Mouse (Mus musculus) intestine, embryonic 16.5 days (tissue): ENCODE results near the gene Pde8b. TPM values are rescaled to one million over a fixed set of nuclear protein-coding genes. Genes with fewer than 3 reads are reported as not detected.

Experiments used
- ATAC-seq: fragments of 200-750 bp; cut with Nextera tagmentation; 2 replicates; pipeline ENCODE4 v1.8.0; 2017; ENCODE audit warnings: moderate TSS enrichment, moderate library complexity
- H3K27ac ChIP-seq: fragments of 300-500 bp; sonication (generic); 2 replicates; pipeline ENCODE4 v1.5.1; 2014; ENCODE audit warnings: mild to moderate bottlenecking, low read length
- H3K27me3 ChIP-seq: fragments of 300-500 bp; sonication (generic); replicated peaks from 2 replicates; pipeline ENCODE4 v1.6.1; 2014; ENCODE audit warnings: low read length, control low read depth, mixed read lengths; ENCODE audit not compliant: control insufficient read depth, insufficient read depth
- H3K36me3 ChIP-seq: fragments of 300-500 bp; sonication (generic); 2 replicates; pipeline ENCODE4 v1.6.1; 2014; ENCODE audit warnings: low read length, control low read depth; ENCODE audit not compliant: control insufficient read depth, insufficient read depth
- H3K4me1 ChIP-seq: fragments of 300-500 bp; sonication (generic); 2 replicates; pipeline ENCODE4 v1.6.1; 2014; ENCODE audit warnings: low read length, control low read depth, mixed read lengths; ENCODE audit not compliant: control insufficient read depth, insufficient read depth
- H3K4me2 ChIP-seq: fragments of 300-500 bp; sonication (generic); 2 replicates; pipeline ENCODE4 v1.6.1; 2014; ENCODE audit warnings: low read depth, low read length, control low read depth
- H3K4me3 ChIP-seq: fragments of 300-500 bp; sonication (generic); 2 replicates; pipeline ENCODE4 v1.5.1; 2014; ENCODE audit warnings: mild to moderate bottlenecking, low read length
- H3K9ac ChIP-seq: fragments of 300-500 bp; sonication (generic); 2 replicates; pipeline ENCODE4 v1.6.1; 2014; ENCODE audit warnings: low read depth, low read length
- H3K9me3 ChIP-seq: fragments of 300-500 bp; sonication (generic); 2 replicates; pipeline ENCODE4 v1.6.1; 2016; ENCODE audit warnings: low read length, control low read depth; ENCODE audit not compliant: control insufficient read depth
- WGBS: fragments of 180-500 bp; shearing (Covaris S2); extraction: QIAGEN DNeasy Blood & Tissue Kit; methylation state at CpG from one replicate; pipeline ENCODE4 v1.1.7; 2014; 5-methylcytosine and 5-hydroxymethylcytosine counted together
- polyA plus RNA-seq: library from polyadenylated mRNA; unstranded; fragments of >200 nt; fragmentation: Nextera tagmentation; extraction: Ambion mirVana; gene quantifications from 2 replicates; pipeline ENCODE4 v1.2.1, GENCODE M21; 2015

Gene Pde8b
- polyA plus RNA-seq, 1 experiment from 2014 or later, result 9.9 TPM

DNA sequence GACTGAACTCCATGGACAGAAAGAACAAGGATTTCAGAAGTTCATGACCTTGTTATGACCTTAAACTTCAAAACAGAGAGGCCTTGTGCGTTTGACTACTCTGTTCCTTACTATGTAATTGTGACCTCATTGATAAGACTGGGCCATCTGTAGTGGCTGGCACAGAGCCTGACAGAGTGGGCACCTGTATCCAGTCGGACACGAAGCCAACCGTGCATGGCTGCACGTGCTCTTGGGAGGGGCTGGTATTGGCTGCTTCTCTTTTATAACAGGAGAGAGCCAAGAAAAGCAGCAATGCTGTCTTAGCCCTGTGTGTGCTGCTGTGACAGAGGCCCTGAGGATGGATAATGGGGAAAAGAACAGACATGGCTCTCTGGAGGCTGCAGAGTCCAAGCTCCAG, 73.7 kb downstream of the Pde8b start:
- H3K9me3 ChIP-seq, result no peaks in the 10 kb centered on the region
- 63% methylated on average over 5 of the region's 5 CpGs for WGBS
- H3K4me1 ChIP-seq, result peaks cover 3% of the 10 kb centered on the region; the same call in 1 of the 2 replicates
- H3K4me3 ChIP-seq, result no peak overlapping the region
- H3K36me3 ChIP-seq, result no peaks in the 10 kb centered on the region
- no peak overlapping the region for H3K9ac ChIP-seq
- no peak overlapping the region for H3K4me2 ChIP-seq
- no peak overlapping the region for H3K27ac ChIP-seq
- no peak for ATAC-seq
- H3K27me3 ChIP-seq, result no peaks in the 10 kb centered on the region

DNA sequence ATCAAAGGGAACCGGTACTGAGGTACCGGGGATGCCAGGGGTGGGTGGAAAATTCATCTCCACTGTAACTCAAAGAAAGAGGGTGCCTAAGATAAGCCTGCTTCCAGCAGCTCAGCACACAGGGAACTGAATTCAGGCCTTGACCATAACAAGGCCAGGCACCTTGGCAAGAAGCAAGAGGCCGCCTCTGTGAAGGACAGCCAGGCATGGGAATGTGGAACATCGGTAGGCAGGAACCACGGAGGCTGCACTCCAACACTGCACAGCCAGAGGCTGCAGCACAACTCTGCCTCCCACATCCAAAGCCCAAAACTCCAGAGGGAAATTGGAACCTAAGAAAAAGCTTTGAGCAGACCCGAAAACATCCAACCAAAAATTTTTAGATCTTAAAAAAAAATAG, 75.9 kb downstream of the Pde8b start:
- Histone ChIP-seq H3K4me1 (peaks cover 3% of the 10 kb centered on the region; the same call in 1 of the 2 replicates), H3K36me3 (no peaks in the 10 kb centered on the region), H3K27ac (no peak overlapping the region), H3K9me3 (no peaks in the 10 kb centered on the region), H3K4me3 (no peak overlapping the region), H3K9ac (no peak overlapping the region), H3K4me2 (no peak overlapping the region), H3K27me3 (no peaks in the 10 kb centered on the region)
- no peak for ATAC-seq
- WGBS, result 70% methylated on average over 6 of the region's 6 CpGs

DNA sequence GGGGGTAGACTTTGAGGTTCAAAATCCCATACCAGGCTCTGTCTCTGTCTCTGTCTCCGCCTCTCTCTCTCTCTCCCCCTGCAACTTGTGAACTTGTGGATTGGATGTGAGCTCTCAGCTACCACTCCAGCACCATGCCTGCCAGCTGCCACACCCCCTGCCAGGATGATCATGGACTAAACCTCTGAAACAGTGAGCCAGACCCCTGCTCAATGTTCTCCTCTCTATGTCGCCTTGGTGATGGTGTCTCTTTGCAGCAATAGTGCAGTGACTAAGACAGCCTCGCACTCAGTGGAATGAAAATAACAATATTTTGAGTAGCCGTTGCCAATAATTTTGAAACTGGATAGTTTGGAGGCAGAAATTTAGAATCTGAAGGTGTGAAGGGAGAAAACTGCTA, 77.8 kb downstream of the Pde8b start:
- ATAC-seq, result no peak
- WGBS, result 95% methylated on average over 4 of the region's 4 CpGs

DNA sequence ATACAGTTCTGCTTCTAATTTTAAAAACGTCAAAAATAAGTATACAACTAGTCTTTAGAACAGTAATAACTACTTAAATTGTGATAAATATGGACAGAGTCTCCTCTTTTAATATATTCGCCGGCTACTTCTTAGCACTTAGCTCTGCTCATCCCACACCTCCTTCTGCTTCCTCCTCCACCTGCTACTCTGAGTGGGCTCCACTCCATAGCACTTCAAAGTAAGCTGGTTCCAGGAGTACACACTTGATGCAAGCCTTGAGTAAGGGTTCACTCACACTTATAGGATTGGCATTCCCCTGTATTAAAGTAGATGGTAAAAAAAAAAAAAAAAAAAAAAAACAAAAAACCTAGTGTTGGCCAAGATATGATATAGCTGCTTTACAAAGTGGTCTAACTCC, 89.9 kb downstream of the Pde8b start:
- Histone ChIP-seq H3K9ac (no peak overlapping the region), H3K4me1 (no peaks in the 10 kb centered on the region), H3K4me3 (no peak overlapping the region), H3K4me2 (no peak overlapping the region), H3K27me3 (no peaks in the 10 kb centered on the region), H3K9me3 (no peaks in the 10 kb centered on the region), H3K27ac (no peak overlapping the region), H3K36me3 (no peaks in the 10 kb centered on the region)
- ATAC-seq, result no peak
- WGBS, result 90% methylated on average over 3 of the region's 3 CpGs

More for the DNA sequence above, 77.8 kb downstream of the Pde8b start:
- Histone ChIP-seq H3K4me1 (peaks cover 3% of the 10 kb centered on the region; the same call in 1 of the 2 replicates), H3K9me3 (no peaks in the 10 kb centered on the region), H3K9ac (no peak overlapping the region), H3K4me3 (no peak overlapping the region), H3K27me3 (no peaks in the 10 kb centered on the region), H3K36me3 (no peaks in the 10 kb centered on the region), H3K27ac (no peak overlapping the region), H3K4me2 (no peak overlapping the region)

DNA sequence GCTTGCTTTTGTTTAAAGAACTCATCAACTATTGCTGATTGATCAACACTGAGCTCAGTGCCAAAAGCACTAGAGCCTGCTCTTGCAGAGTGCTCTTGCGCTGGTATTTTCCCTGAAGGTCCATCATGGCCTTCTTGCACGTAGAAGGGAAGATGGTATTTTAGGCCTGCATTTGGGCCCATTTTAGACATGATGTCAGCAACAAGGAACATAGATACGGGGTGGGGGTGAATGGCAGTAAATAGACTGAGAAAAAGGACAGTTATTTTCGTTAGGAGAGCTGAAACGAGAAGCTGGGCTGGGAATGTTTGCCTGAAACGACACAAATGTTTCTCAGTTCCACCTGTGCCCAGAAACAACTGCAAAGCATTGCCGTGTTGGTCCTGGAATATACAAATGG, 91.2 kb downstream of the Pde8b start:
- H3K36me3 ChIP-seq, result no peaks in the 10 kb centered on the region
- ATAC-seq, result no peak
- no peaks in the 10 kb centered on the region for H3K27me3 ChIP-seq
- no peaks in the 10 kb centered on the region for H3K9me3 ChIP-seq
- no peak overlapping the region for H3K4me3 ChIP-seq
- 82% methylated on average over 7 of the region's 7 CpGs for WGBS
- H3K4me2 ChIP-seq, result no peak overlapping the region
- H3K9ac ChIP-seq, result no peak overlapping the region
- H3K4me1 ChIP-seq, result no peaks in the 10 kb centered on the region
- no peak overlapping the region for H3K27ac ChIP-seq

DNA sequence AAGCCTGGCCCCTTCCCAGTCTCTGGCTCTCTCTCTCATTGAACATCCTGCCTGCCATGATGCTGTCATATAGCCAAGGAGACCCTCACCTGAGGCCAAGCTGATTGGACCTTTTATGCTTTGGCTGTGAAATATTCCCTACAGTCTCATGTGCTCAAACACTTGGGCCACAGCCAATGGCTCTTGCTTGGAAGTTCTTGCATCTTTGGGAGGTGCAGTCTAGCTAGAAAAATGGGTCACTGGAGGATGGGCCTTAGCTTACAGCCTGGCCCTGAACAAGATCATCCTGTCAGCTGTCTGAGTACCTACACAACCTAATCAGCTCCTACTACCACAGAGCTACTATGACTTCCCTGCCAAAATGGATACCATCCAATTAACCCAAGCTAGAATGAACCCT, 105.4 kb downstream of the Pde8b start:
- no peak overlapping the region for H3K27ac ChIP-seq
- no peak overlapping the region for H3K4me3 ChIP-seq
- peaks cover 3% of the 10 kb centered on the region; the same call in 1 of the 2 replicates for H3K9me3 ChIP-seq
- no peaks in the 10 kb centered on the region for H3K36me3 ChIP-seq
- H3K4me1 ChIP-seq, result 0 out of 2 replicates have a peak, but pooled peaks cover 4% of the 10 kb centered on the region
- no peak for ATAC-seq
- H3K4me2 ChIP-seq, result no peak overlapping the region
- no peaks in the 10 kb centered on the region for H3K27me3 ChIP-seq
- no peak overlapping the region for H3K9ac ChIP-seq

DNA sequence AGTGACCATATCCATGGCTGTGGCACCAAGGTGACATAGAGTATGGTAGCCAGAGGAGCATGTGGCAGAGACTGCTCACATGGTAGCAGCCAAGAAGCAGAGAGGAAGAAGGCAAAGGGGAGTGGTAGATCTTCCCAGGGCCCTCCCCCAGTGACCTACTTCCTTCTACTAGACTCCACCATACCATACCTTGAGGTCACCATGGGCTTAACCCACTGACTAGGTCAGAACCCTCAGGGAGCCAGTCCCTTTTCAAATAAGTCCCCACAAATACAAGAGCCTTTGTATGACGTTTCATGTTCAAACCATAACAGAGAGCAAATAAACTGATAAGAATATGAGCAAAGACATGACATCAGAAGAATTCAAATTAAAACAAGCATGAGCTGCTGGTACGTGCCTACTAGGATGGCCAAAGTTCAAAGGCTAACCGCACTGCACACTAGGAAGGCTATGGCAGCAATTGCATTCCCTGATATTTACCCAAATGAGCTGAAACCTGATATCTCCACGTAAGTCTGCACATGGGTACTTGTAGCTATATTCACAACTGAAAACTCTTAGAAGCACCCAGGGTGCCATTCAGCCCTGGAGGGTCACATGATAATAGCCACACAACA, 109.6 kb downstream of the Pde8b start:
- 57% methylated on average over 4 of the region's 4 CpGs for WGBS

DNA sequence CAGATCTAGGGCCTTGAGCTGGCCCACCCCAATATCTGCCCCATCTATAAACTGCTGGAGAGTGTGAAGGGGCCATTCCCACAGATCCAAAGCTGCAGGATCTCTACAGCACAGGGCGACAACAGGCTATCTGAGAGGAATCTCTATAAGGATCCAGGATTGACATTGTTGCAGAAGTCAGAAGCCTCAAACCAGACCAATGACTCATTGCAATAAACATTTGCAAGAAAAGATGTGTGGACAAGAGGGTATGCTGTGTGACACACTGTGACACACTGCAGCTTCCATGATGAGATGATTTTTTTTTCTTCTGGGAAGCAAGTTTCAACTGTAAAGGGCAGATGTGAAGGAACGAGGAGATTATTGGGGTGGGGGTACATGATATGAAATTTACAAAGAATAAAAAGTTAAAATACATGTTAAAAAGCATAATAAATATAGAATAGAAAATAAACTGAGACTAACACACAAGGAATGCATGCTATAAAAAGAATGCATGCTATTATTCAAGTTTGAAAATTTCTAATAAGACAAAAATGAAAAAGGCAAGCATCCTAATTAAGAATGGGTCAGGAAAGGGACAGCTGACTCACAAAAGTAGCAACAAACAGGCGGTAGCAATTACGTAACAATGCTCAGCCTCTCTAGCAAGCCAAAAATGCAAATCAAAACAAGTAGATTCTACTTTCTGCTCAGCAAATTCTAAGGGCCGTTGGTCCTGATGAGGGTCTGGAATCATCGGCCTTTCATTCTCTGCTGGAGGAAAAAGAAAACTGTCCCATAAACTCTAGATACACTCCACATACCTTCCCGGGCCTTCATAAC, 114.6 kb downstream of the Pde8b start:
- Histone ChIP-seq H3K9ac (no peak overlapping the region), H3K4me1 (0 out of 2 replicates have a peak, but pooled peaks cover 1% of the 10 kb centered on the region), H3K9me3 (no peaks in the 10 kb centered on the region; the same call in 1 of the 2 replicates), H3K27ac (no peak overlapping the region), H3K4me3 (no peak overlapping the region), H3K36me3 (no peaks in the 10 kb centered on the region), H3K27me3 (no peaks in the 10 kb centered on the region), H3K4me2 (no peak overlapping the region)
- 82% methylated on average over 7 of the region's 7 CpGs for WGBS
- no peak for ATAC-seq

More for the DNA sequence above, 109.6 kb downstream of the Pde8b start:
- ATAC-seq, result peak; percentile 77
- H3K9me3 ChIP-seq, result peaks cover 3% of the 10 kb centered on the region; the same call in 1 of the 2 replicates
- no peaks in the 10 kb centered on the region for H3K36me3 ChIP-seq
- H3K4me2 ChIP-seq, result no peak overlapping the region
- H3K4me3 ChIP-seq, result no peak overlapping the region
- no peaks in the 10 kb centered on the region for H3K27me3 ChIP-seq
- no peak overlapping the region for H3K9ac ChIP-seq
- 0 out of 2 replicates have a peak, but pooled peaks cover 4% of the 10 kb centered on the region for H3K4me1 ChIP-seq
- H3K27ac ChIP-seq, result no peak overlapping the region

DNA sequence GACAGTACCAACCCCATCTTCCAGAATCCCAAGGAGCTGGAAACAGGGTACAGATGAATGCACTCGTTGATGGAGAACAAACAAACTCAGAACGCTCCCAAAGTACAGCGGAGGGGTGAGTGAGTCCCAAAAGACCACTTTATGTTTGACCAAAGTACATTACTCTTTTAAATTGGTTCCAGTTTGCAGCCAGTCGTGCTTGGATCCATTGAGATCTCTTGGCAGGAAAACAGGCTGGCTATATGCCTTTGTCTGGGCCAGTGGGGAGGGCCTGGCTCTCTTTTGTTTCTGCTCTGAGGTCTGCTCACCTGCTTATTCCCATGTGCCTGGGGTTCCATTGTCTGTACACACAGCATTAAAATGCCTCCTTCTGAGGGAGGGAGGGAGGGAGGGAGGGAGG, 118.3 kb downstream of the Pde8b start:
- Histone ChIP-seq H3K4me2 (no peak overlapping the region), H3K27ac (no peak overlapping the region), H3K27me3 (no peaks in the 10 kb centered on the region), H3K4me3 (no peak overlapping the region), H3K9me3 (no peaks in the 10 kb centered on the region), H3K36me3 (no peaks in the 10 kb centered on the region), H3K9ac (no peak overlapping the region), H3K4me1 (no peaks in the 10 kb centered on the region)
- ATAC-seq, result no peak
- 69% methylated on average over 4 of the region's 4 CpGs for WGBS
